Mouse (Mus musculus) liver, adult 2 months (tissue): ENCODE results near the gene Hacd1. TPM values are rescaled to one million over a fixed set of nuclear protein-coding genes. Genes with fewer than 3 reads are reported as not detected.

Experiments
- DNase-seq: peaks from one replicate; pipeline ENCODE4 v3.0.0-alpha.2; 2011; ENCODE audit warnings: low read depth, low spot score; ENCODE audit errors: extremely low read depth
- H3K27ac ChIP-seq: fragments of 200-500 bp; replicated peaks from 2 replicates; pipeline ENCODE4 v1.5.1; 2012; ENCODE audit warnings: low read depth, mild to moderate bottlenecking, control low read depth, inconsistent platforms, low read length; ENCODE audit not compliant: insufficient read depth
- H3K27me3 ChIP-seq: fragments of 200-500 bp; 2 replicates; pipeline ENCODE4 v1.6.1; 2012; ENCODE audit warnings: mild to moderate bottlenecking, moderate library complexity, low read length, inconsistent platforms; ENCODE audit not compliant: control insufficient read depth, insufficient read depth
- H3K36me3 ChIP-seq: fragments of 200-500 bp; 2 replicates; pipeline ENCODE4 v1.6.1; 2012; ENCODE audit warnings: low read length, inconsistent platforms; ENCODE audit not compliant: control insufficient read depth, insufficient read depth
- H3K4me1 ChIP-seq: fragments of 200-500 bp; 2 replicates; pipeline ENCODE4 v1.6.1; 2011; ENCODE audit warnings: low read length; ENCODE audit not compliant: control insufficient read depth, insufficient read depth
- H3K4me3 ChIP-seq: fragments of 200-500 bp; 2 replicates; pipeline ENCODE4 v1.5.1; 2011; ENCODE audit warnings: low read depth, mild to moderate bottlenecking, control low read depth, low read length, moderate library complexity; ENCODE audit not compliant: insufficient read depth
- H3K79me2 ChIP-seq: fragments of 200-500 bp; 2 replicates; pipeline ENCODE4 v1.6.1; 2012; ENCODE audit warnings: inconsistent platforms, mild to moderate bottlenecking, low read length, moderate library complexity; ENCODE audit not compliant: control insufficient read depth, insufficient read depth
- H3K9ac ChIP-seq: fragments of 200-500 bp; 2 replicates; pipeline ENCODE4 v1.6.1; 2012; ENCODE audit warnings: low read depth, mild to moderate bottlenecking, control low read depth, inconsistent platforms, low read length
- CTCF ChIP-seq: fragments of 200-500 bp; IDR thresholded peaks from 2 replicates; pipeline ENCODE4 v1.5.1; 2011; ENCODE audit warnings: low read depth, low read length, control low read depth
- POLR2A ChIP-seq: fragments of 200-500 bp; IDR thresholded peaks from 2 replicates; pipeline ENCODE4 v1.6.1; 2011; ENCODE audit warnings: low read length, control low read depth; ENCODE audit not compliant: insufficient read depth; ENCODE audit errors: extremely low read depth
- WGBS: fragments of 180-500 bp; shearing (Covaris S2); methylation state at CpG from one replicate; pipeline ENCODE4 v1.1.7; 2018; 5-methylcytosine and 5-hydroxymethylcytosine counted together
- polyA plus RNA-seq: library from polyadenylated mRNA; depleted of rRNA; stranded (reverse); fragments of >200 nt; gene quantifications from 2 replicates; pipeline ENCODE4 v1.2.3, GENCODE M21; 2012
- total RNA-seq: library from RNA; depleted of rRNA; stranded (reverse); fragments of >200 nt; gene quantifications from 2 replicates; pipeline ENCODE4 v1.2.3, GENCODE M21; 2014

The Hacd1 gene
- total and polyA plus RNA-seq, 2 experiments: 16.1 to 29.2 TPM

- TF ChIP-seq POLR2A: no peak
- no peak for TF ChIP-seq CTCF
- no peaks in the 10 kb centered on the region for H3K27me3 ChIP-seq
- H3K4me3 ChIP-seq: no peak overlapping the region
- no peaks in the 10 kb centered on the region for H3K79me2 ChIP-seq
- H3K27ac ChIP-seq: no peak overlapping the region
- H3K9ac ChIP-seq: no peak overlapping the region
- no peaks in the 10 kb centered on the region for H3K36me3 ChIP-seq
- no peaks in the 10 kb centered on the region for H3K4me1 ChIP-seq
- DNase-seq: no peak
Observed at GRCm38 (mm10) chr2:13888568-13888967, 167.4 kb downstream of the Hacd1 start.

- Histone ChIP-seq H3K79me2 (no peaks in the 10 kb centered on the region), H3K27me3 (no peaks in the 10 kb centered on the region), H3K4me3 (no peak overlapping the region), H3K4me1 (no peaks in the 10 kb centered on the region), H3K9ac (no peak overlapping the region), H3K27ac (no peak overlapping the region), H3K36me3 (no peaks in the 10 kb centered on the region)
- WGBS: 59% methylated on average over 2 of the region's 2 CpGs
- no peak for DNase-seq
- TF ChIP-seq POLR2A: no peak
- TF ChIP-seq CTCF: no peak
Observed at GRCm38 (mm10) chr2:13857461-13857860, 198.5 kb downstream of the Hacd1 start.

- WGBS: 62% methylated on average over 3 of the region's 3 CpGs
- no peaks in the 10 kb centered on the region for H3K27me3 ChIP-seq
- no peaks in the 10 kb centered on the region for H3K79me2 ChIP-seq
- H3K9ac ChIP-seq: no peak overlapping the region
- no peak overlapping the region for H3K27ac ChIP-seq
- no peak overlapping the region for H3K4me3 ChIP-seq
- no peaks in the 10 kb centered on the region for H3K4me1 ChIP-seq
- no peak for TF ChIP-seq POLR2A
- TF ChIP-seq CTCF: no peak
- no peak for DNase-seq
- H3K36me3 ChIP-seq: no peaks in the 10 kb centered on the region
Observed at GRCm38 (mm10) chr2:13855510-13855909, 200.4 kb downstream of the Hacd1 start.

GRCm38 (mm10) chr2:13836310-13836709 is 219.6 kb downstream of the Hacd1 start:
- TF ChIP-seq POLR2A (no peak), CTCF (no peak)
- no peak overlapping the region for H3K4me3 ChIP-seq
- H3K27me3 ChIP-seq: no peaks in the 10 kb centered on the region
- no peaks in the 10 kb centered on the region for H3K79me2 ChIP-seq
- no peak overlapping the region for H3K27ac ChIP-seq
- no peak overlapping the region for H3K9ac ChIP-seq
- no peaks in the 10 kb centered on the region for H3K36me3 ChIP-seq
- DNase-seq: no peak
- H3K4me1 ChIP-seq: no peaks in the 10 kb centered on the region
- WGBS: 67% methylated on average over 3 of the region's 3 CpGs

GRCm38 (mm10) chr2:13834989-13835388 is 220.9 kb downstream of the Hacd1 start:
- no peak for DNase-seq
- Histone ChIP-seq H3K27ac (no peak overlapping the region), H3K4me3 (no peak overlapping the region), H3K27me3 (no peaks in the 10 kb centered on the region), H3K9ac (no peak overlapping the region), H3K36me3 (no peaks in the 10 kb centered on the region), H3K79me2 (no peaks in the 10 kb centered on the region), H3K4me1 (no peaks in the 10 kb centered on the region)
- TF ChIP-seq POLR2A: no peak
- no peak for TF ChIP-seq CTCF
- WGBS: 53% methylated on average over 1 of the region's 1 CpGs

- no peak overlapping the region for H3K27ac ChIP-seq
- no peaks in the 10 kb centered on the region for H3K4me1 ChIP-seq
- H3K79me2 ChIP-seq: no peaks in the 10 kb centered on the region
- H3K36me3 ChIP-seq: no peaks in the 10 kb centered on the region
- no peak for TF ChIP-seq POLR2A
- WGBS: 75% methylated on average over 2 of the region's 2 CpGs
- no peak overlapping the region for H3K9ac ChIP-seq
- no peak for DNase-seq
- H3K27me3 ChIP-seq: no peaks in the 10 kb centered on the region
- no peak overlapping the region for H3K4me3 ChIP-seq
Observed at GRCm38 (mm10) chr2:13816645-13817044, 239.3 kb downstream of the Hacd1 start.

GRCm38 (mm10) chr2:13808593-13808992 is 247.3 kb downstream of the Hacd1 start:
- TF ChIP-seq CTCF (no peak), POLR2A (no peak)
- Histone ChIP-seq H3K4me3 (no peak overlapping the region), H3K9ac (no peak overlapping the region), H3K27me3 (no peaks in the 10 kb centered on the region), H3K79me2 (no peaks in the 10 kb centered on the region), H3K27ac (no peak overlapping the region), H3K36me3 (no peaks in the 10 kb centered on the region), H3K4me1 (no peaks in the 10 kb centered on the region)
- no peak for DNase-seq
- 37% methylated on average over 5 of the region's 5 CpGs for WGBS
